Mouse (Mus musculus) megakaryocyte, embryonic 14.5 days (primary cell): ENCODE results near the gene Smim27. TPM values are rescaled to one million over a fixed set of nuclear protein-coding genes. Genes with fewer than 3 reads are reported as not detected.
A peak's percentile ranks its signal among the peaks of the same experiment; 100 is the strongest.

Source experiments
- H3K27me3 ChIP-seq: replicated peaks from 2 replicates; pipeline ENCODE3; 2012; ENCODE audit warnings: inconsistent platforms
- H3K36me3 ChIP-seq: replicated peaks from 2 replicates; pipeline ENCODE3; 2012; ENCODE audit warnings: low read length, inconsistent platforms, mixed read lengths
- H3K4me1 ChIP-seq: 2 replicates; pipeline ENCODE4 v1.6.1; 2012; ENCODE audit warnings: inconsistent platforms
- H3K4me3 ChIP-seq: replicated peaks from 2 replicates; pipeline ENCODE3; 2012; ENCODE audit warnings: moderate library complexity, mild to moderate bottlenecking, inconsistent platforms
- H3K9me3 ChIP-seq: 2 replicates; pipeline ENCODE4 v1.6.1; 2012; ENCODE audit warnings: inconsistent platforms
- FLI1 ChIP-seq: IDR thresholded peaks from 2 replicates; pipeline ENCODE4 v1.6.1; 2012; ENCODE audit warnings: low read length, inconsistent platforms, mixed read lengths
- GATA1 ChIP-seq: IDR thresholded peaks from 3 replicates; pipeline ENCODE4 v1.6.1; 2012; ENCODE audit warnings: mixed read lengths, low read length, inconsistent platforms, borderline replicate concordance
- polyA plus RNA-seq: library from polyadenylated mRNA; stranded (reverse); fragments of >175 nt; gene quantifications from 2 replicates; pipeline ENCODE4 v1.2.3, GENCODE M21; 2012; ENCODE audit warnings: low replicate concordance; ENCODE audit not compliant: insufficient read depth

Gene Smim27
- polyA plus RNA-seq, 1 experiment = 42.4 TPM

- TF ChIP-seq GATA1 (no peak), FLI1 (no peak)
- no peaks in the 10 kb centered on the region for H3K27me3 ChIP-seq
- H3K36me3 ChIP-seq = peaks cover 42% of the 10 kb centered on the region
- no peak overlapping the region for H3K4me3 ChIP-seq
- H3K9me3 ChIP-seq = no peaks in the 10 kb centered on the region
- peaks cover 29% of the 10 kb centered on the region for H3K4me1 ChIP-seq
Observed at GRCm38 (mm10) chr4:40234256-40234655, 35.1 kb upstream of the Smim27 start.

GRCm38 (mm10) chr4:40236829-40237228 lies 32.5 kb upstream of the Smim27 start:
- Histone ChIP-seq H3K4me1 (peaks cover 31% of the 10 kb centered on the region), H3K4me3 (no peak overlapping the region), H3K27me3 (no peaks in the 10 kb centered on the region), H3K9me3 (no peaks in the 10 kb centered on the region), H3K36me3 (peaks cover 31% of the 10 kb centered on the region)
- TF ChIP-seq GATA1 (no peak), FLI1 (no peak)

GRCm38 (mm10) chr4:40238483-40239408 lies 30.6 kb upstream of the Smim27 start:
- Histone ChIP-seq H3K4me1 (peaks cover 28% of the 10 kb centered on the region), H3K36me3 (peaks cover 19% of the 10 kb centered on the region), H3K4me3 (peak overlapping the region; percentile 92), H3K9me3 (no peaks in the 10 kb centered on the region), H3K27me3 (no peaks in the 10 kb centered on the region)
- TF ChIP-seq FLI1 (no peak), GATA1 (no peak)

- Histone ChIP-seq H3K36me3 (peaks cover 10% of the 10 kb centered on the region), H3K4me3 (peak within 1 kb of the TSS; percentile 92), H3K27me3 (no peaks in the 10 kb centered on the region), H3K4me1 (peaks cover 23% of the 10 kb centered on the region), H3K9me3 (no peaks in the 10 kb centered on the region)
- TF ChIP-seq FLI1 (no peak), GATA1 (no peak)
Observed at GRCm38 (mm10) chr4:40239409-40240271, 29.7 kb upstream of the Smim27 start, which contains the start of gene Ddx58. Gene Ddx58 (minus strand): TSS chr4:40239828.

GRCm38 (mm10) chr4:40240272-40240744 lies 29.1 kb upstream of the Smim27 start:
- H3K27me3 ChIP-seq = no peaks in the 10 kb centered on the region
- TF ChIP-seq GATA1 = no peak
- TF ChIP-seq FLI1 = no peak
- no peaks in the 10 kb centered on the region for H3K9me3 ChIP-seq
- peak overlapping the region; percentile 92 for H3K4me3 ChIP-seq
- H3K36me3 ChIP-seq = peaks cover 4% of the 10 kb centered on the region
- peaks cover 17% of the 10 kb centered on the region for H3K4me1 ChIP-seq

- Histone ChIP-seq H3K27me3 (peaks cover 2% of the 10 kb centered on the region), H3K4me3 (no peak overlapping the region), H3K4me1 (peaks cover 14% of the 10 kb centered on the region), H3K9me3 (no peaks in the 10 kb centered on the region), H3K36me3 (peaks cover 2% of the 10 kb centered on the region)
- TF ChIP-seq GATA1 (no peak), FLI1 (no peak)
Observed at GRCm38 (mm10) chr4:40241928-40242327, 27.5 kb upstream of the Smim27 start.

GRCm38 (mm10) chr4:40243006-40243405 lies 26.4 kb upstream of the Smim27 start:
- Histone ChIP-seq H3K27me3 (peaks cover 5% of the 10 kb centered on the region), H3K36me3 (no peaks in the 10 kb centered on the region), H3K9me3 (no peaks in the 10 kb centered on the region), H3K4me1 (peaks cover 14% of the 10 kb centered on the region), H3K4me3 (no peak overlapping the region)
- TF ChIP-seq FLI1 (no peak), GATA1 (no peak)

GRCm38 (mm10) chr4:40244035-40244434 lies 25.3 kb upstream of the Smim27 start:
- Histone ChIP-seq H3K4me3 (no peak overlapping the region), H3K27me3 (peaks cover 5% of the 10 kb centered on the region)
- no peak for TF ChIP-seq GATA1
- TF ChIP-seq FLI1 = no peak

GRCm38 (mm10) chr4:40250984-40251383 lies 18.4 kb upstream of the Smim27 start:
- peaks cover 20% of the 10 kb centered on the region for H3K4me1 ChIP-seq

More at GRCm38 (mm10) chr4:40244035-40244434, 25.3 kb upstream of the Smim27 start:
- H3K9me3 ChIP-seq = no peaks in the 10 kb centered on the region
- no peaks in the 10 kb centered on the region for H3K36me3 ChIP-seq
- H3K4me1 ChIP-seq = peaks cover 6% of the 10 kb centered on the region

GRCm38 (mm10) chr4:40253766-40254165 lies 15.6 kb upstream of the Smim27 start:
- TF ChIP-seq GATA1 = no peak
- no peak for TF ChIP-seq FLI1
- Histone ChIP-seq H3K36me3 (peaks cover 10% of the 10 kb centered on the region), H3K27me3 (no peaks in the 10 kb centered on the region), H3K9me3 (no peaks in the 10 kb centered on the region), H3K4me1 (peaks cover 20% of the 10 kb centered on the region), H3K4me3 (no peak overlapping the region)

More at GRCm38 (mm10) chr4:40250984-40251383, 18.4 kb upstream of the Smim27 start:
- H3K9me3 ChIP-seq = no peaks in the 10 kb centered on the region
- peaks cover 5% of the 10 kb centered on the region for H3K27me3 ChIP-seq
- H3K4me3 ChIP-seq = no peak overlapping the region
- no peaks in the 10 kb centered on the region for H3K36me3 ChIP-seq
- TF ChIP-seq GATA1 = no peak
- no peak for TF ChIP-seq FLI1
